Mouse (Mus musculus) kidney, postnatal 25 days (tissue): Measurements from ENCODE around the gene Top3b.
"Not testable (repeated sequence)": the region's sequence is repeated elsewhere in the genome, so short reads cannot be mapped to it uniquely, and the experiment has no call there.

ENCODE experiments used
- DNase-seq, 2 experiments: peaks; one replicate each; pipeline ENCODE4 v3.0.0; 2021; ENCODE audit warnings: mixed read lengths in 2 of 2

The Top3b gene

DNA sequence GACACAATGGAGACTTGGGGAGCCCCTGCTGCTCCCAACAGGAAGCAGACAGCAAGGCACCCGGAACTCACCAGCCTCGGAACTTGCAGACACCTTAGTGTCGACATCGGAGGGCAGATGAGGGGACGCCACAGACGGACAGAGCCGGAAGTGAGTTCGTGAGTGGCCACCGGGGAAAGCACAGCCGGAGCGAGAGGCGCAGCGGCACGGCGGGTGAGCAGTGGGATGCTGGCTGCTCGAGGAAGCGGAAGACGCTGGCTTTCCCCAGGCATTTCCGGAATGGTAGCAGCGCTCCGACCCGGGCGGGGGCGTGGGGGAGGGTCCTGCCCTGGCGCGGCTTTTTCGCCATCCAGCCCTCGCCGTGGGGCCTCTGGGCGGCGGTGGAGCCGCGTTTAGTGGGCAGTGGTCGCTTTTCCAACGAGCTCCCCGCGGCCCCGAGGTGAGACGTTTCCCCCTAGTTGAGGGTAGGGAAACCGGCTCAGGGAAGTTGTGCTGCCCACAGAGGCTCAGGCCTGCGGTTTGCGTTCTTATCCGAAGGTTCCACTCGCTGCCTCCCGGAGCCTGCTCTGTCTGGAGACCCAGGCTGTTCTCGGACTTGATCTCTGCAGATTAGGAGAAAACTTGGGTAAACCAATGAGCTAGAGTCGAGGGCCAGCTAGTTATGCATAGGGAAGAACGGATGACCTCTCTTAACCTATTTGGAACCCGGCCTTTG is at the start of gene Top3b, which contains the start of gene Vpreb1:
Top3b (plus strand) TSS at position 120 of the 715 bp plus-strand sequence.
Vpreb1 (minus strand) TSS at position 227 of the 715 bp plus-strand sequence.
- DNase-seq, result peak; percentile 89 to 95

DNA sequence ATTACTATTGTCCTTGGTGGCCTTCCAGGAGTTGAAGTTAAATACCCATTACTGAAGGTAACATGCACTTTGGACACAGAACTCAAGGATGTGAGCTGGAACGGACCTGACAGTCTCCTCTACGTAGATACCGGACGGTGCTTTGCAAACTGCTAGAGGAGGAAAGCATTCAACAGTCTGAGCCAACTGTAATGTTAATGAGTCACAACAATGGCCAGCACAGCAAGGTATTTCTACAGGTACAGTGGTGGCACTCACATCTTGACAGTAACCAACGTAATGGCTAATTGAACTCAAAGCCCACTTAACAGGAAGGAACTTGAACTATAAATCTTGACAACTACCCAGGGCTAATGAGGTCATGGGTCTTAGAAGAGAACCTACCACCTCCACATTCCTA is 45.1 kb upstream of the Top3b start:
- DNase-seq, result no peak

DNA sequence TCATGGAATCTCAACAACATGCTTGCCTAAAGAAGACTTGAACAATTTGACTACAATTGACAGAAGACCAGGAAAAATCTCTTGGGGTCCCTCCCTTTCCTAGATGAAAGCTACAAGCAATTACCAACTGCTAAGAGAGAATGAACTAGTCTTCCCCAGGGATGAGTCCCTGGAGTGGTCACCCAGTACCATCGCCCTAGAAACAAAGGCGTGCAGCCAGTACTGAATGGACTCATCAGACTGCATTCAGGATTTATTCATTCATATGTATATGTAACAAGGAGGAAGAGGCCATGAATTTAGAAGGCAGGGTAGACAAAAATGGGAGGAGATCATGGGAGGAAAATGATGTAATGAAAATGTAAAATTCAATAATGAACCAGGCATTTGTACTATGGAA is 44.3 kb upstream of the Top3b start:
- no peak for DNase-seq

DNA sequence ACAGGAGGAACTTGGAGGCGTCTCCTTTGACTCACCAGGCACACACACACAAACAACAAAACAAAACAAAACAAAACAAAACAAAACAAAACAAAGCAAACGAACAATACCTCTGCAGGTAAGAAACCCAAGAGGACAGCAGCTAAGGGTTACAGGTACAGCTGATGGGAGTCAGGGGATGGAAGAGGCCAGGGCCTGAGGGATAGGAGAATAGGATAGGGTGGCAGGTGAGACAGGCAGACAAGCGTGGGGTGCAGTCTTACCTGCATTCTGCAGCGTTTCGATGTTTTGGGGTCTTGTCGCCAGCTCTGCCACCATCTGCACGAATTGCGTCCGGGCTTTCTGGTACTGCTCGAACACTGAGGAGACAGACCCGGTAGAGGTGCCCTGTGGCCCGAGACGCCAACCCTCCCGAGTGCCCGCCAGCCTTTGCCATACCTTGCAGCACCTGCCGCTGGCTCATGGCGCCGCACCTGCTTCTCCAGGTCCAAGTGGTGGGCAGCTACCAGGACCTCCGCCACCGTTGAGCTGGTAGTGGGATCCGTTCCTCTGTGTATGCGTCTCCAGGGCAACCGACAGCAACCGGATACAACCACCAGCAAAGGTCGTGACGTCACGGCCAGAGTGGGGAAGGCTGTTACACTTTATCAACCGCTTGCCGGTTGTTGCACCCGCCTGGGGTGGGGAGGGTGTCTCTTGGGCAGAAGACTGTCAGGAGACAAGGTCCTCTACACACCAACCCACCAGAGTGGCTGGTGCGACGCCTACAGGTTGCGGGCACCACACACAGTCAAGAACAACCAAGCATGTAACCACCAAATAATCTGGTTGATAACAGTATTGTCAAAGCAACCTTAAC is 41.5 kb upstream of the Top3b start, which contains the start of gene Spag6l:
Spag6l (minus strand) TSS at position 700 of the 859 bp plus-strand sequence.
- peak; percentile 57 to 72 for DNase-seq

DNA sequence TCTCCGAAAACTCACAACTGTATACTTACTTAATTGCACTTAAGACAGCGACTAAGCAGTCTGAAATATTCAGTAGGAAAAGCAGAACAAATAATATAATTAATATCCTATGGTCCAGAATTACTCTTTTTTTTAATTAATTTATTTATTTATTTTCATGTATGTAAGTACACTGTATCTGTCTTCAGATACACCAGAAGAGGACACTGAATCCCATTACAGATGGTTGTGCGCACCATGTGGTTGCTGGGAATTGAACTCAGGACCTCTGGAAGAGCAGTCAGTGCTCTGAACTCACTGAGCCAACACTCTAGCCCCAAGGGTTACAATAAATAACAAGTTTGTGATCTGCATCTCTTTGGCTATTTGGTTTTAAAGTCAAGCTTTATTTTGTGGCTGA is 40.9 kb upstream of the Top3b start:
- DNase-seq, result no peak

DNA sequence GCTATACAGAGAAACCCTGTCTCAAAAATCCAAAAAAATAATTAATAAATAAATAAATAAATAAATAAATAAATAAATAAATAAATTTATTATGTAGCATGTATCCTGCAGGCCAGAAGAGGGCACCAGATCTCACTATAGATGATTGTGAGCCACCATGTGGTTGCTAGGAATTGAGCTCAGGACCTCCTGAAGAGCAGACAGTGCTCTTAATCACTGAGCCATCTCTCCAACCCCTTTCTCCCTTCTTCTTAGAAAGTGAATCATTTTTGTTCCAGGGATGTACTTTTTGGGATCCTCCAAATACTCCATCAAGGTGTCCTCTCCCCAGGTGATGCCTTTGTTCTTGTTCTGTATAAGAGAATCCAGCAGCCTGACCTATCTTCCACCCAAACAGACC is 21.3 kb upstream of the Top3b start:
- no peak for DNase-seq

DNA sequence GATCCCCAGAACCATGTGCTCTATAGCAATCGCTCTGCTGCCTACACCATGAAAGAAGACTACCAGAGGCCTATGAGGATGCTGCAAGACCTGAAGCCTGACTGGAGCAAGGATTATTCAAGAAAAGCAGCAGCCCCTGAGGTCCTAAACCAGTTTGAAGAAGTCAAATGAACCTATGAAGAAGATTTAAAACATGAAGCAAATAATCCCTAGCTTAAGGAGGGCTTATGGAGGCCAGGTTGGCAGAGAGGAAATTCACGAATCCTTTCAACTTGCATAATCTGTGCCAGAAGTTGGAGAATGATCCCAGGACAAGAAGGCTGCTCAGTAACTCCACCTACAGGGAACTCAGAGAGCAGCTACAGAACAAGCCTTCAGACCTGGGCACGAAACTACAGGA is 18.1 kb upstream of the Top3b start:
- no peak for DNase-seq

DNA sequence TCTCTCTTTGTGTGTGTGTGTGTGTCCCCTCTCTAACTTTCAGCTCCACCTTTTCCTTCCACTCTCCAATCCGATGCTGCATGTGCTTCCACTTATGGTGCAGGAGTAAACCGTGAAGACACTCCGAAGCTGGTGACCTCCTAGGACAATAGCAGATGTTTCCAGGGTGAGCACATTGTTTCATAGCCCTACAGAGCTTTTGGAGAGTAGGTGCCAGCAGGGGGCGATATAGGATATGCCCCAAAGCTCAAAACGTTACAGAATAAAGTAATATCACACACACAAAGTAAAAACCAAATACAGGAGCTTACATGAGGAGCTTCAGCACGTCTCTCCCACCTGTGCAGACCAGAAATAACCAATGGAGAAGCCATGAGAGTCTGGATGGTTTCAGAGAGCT is 15.7 kb upstream of the Top3b start:
- peak; percentile 63 to 85 for DNase-seq

DNA sequence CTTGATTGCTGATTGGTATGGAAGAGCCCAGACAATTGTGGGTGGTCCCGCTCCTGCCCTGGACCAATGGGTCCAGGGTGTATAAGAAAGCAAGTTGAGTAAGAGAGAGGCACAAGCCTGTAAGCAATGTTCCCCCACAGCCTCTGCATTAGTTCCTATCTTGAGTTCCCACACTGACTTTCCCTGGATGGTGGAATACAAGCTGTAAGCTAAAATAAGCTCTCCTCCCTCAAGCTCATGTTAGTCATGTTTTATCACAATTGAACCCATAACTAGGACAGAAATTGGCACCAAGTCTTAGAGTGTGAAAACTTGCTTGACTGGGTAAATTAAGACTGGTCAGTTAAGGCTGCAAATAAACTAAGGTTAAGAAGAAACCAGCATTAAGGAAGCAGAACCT is 15.0 kb upstream of the Top3b start:
- no peak for DNase-seq

DNA sequence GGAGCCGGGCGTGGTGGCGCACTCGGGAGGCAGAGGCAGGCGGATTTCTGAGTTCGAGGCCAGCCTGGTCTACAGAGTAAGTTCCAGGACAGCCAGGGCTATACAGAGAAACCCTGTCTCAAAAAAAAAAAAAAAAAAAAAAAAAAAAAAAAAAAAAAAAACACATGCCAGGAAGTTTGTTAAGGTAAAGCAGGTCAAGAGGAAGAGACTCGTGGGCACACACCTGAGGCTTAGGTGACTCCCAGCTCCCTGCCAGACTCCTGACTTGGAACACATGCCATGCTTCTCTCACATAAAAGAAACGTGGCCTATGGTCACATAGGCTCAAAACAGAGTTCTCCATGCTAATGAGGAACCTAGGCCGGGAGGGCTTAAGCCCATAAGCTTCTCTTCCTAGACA is 14.5 kb upstream of the Top3b start:
- not testable (repeated sequence) for DNase-seq

DNA sequence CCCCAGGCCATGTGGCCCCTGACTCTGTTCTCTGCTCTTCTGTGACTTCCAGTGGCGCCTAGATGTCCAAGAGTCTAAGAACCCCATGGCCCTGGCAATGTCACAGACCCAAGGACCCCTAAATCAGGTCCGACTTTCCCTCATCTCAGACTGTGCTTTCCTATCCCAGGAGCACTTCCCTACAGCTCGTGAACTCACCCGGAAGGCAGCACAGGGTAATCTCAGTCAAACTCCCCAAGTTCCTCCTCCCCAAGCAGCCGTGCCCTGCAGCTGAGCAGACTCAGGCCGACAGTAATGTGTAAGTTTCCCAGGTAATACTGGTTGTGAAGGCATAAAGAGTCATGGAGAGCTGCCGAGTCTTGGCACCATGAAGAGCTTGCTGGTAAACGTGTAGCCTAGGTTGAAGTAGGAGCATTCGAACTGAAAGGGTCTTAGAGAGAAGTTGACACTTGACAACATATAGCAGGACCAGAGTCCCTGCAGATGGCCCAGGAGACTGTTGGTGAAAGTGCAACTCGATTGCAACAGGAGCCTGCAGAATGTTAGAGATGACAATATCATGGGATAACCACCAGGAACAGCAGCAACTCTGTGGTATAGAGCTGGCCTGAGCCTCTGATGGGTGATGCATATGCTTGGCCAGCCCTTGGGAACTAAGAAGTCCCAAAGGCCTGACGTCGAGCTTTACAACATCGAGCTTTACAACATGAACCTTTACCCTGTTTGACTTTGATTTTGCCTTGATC is 13.6 kb upstream of the Top3b start:
- DNase-seq, result no peak

DNA sequence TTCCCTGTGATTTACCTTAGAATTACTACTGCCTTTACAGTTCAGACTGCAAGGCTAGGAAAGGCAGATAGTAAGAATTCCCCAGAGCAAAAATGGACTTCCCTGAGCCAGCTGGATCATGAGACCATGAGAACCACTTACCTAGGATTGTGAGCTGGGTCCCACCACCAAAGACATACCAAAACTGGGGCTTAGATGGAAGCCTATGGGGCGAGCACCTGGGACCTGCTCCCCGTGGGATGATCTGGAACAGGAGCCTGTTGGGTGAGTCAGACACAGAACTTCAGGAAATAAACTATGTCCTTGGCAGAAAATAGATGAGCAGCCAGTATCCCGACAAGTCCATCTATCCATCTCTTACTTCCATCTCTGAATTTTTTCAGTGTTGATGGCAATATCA is 8.2 kb upstream of the Top3b start:
- no peak for DNase-seq

DNA sequence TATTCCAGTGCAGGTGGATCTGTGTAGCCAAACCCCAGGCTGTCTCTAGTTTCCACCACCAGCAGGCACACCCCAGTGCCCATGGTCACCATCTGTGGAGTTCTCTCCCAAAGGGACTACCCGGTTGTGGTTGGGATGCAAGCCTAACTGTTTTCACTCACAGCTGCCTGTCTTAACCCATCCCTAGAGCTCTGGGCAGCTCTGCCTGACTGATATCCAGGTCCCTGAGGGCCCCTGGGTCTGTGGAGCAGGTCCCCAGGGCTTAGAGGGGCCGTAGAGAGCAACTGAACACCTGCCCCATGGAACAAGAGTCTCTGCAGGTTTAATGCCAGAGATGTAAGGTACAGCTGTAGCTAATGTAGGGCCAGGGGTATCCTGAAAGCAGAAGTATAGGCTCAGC is 6.6 kb upstream of the Top3b start, which contains the start of gene Igll1:
Igll1 (minus strand) TSS at position 8 of the 400 bp plus-strand sequence.
- DNase-seq, result no peak

DNA sequence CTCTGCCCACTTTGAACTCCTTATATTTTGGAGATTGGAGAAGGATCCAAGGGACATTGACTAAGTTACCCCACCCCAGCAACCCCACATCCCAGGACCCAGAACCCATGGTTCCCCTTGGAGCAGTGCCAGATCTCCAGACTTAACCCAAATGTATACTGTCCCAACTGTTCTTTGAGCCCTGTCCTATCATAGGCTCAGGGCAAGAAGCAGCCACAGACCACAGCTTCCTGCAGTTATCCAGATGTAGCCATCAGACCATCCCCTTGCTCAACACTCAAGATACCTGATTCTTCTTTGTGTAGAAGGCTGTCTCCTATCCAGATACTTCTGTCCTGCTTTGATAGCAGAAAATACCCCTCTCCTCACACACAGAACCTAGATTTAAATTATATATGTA is 5.3 kb upstream of the Top3b start:
- no peak for DNase-seq

DNA sequence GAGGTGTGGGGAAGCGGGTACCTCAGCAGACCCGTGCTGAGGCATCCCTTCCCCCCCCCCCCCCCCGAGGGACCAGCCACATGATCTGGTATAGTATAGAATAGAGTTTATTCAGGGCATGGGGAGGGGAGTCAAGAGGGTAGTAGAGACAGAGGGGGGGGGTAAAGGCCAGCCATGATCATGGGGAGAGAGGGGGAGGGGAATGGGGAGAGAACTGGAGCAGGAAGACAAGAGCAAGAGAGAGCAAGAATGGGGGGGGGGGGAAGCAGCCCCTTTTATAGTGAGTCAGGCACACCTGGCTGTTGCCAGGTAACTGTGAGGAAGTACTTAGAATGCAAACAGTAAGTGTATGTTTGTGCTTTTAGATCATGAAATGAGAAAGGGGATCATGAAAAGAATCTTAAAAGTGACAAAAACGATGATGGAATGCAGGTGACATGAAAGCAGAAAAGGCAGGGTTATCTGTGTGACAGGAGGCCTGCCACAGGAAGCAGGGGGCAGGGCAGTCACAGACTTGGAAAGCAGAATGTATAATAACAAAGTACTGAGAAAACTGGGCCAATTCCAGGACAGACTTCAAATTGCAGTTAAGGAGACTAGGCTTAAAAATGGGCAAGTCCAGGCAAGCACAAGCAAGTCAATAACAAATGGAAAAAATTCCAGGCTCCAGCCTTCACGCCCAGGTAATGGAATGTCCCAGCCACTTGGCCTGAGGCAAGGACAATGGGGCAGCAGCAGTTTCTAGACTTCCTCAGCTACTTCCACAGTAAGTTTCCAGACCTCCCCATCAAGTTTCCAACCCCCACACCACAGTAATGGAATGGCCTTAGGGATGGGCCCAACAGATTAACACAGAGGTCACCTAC is 4.6 kb upstream of the Top3b start:
- peak; percentile 71 to 90 for DNase-seq

DNA sequence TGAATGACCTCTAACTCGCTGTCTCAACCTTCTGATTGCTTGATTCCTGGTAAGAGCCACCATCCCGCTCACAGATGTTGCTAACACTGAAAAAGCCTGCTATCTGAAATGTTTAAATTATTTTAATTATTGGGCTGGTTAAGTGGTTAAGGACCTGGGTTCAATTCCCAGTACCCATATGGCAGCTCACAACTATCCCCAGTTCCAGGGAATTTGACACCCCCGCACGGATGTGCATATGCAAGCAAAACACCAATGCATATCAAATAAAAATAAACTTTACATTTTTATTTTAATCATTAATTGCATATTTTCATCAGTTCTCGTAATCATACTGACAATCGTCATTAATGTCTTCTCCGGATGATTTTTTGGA is 307 bp upstream of the Top3b start:
- DNase-seq, result no peak

DNA sequence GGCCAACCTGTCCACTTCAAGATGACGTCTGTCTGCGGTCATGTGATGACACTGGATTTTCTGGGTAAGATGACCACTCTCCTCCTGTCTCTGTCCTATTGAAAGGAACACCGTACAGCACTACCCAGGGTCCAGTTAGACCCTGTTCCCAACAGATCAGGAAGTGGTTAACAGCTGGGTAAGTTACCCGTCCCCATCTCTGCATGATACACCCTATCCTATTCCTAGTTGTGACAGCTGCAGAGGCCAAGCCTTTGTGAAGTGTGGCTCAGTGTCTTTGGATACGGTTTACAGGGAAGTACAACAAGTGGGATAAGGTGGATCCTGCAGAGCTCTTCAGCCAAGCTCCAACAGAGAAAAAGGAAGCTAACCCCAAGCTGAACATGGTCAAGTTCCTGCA is 8.5 kb downstream of the Top3b start:
- DNase-seq, result no peak

DNA sequence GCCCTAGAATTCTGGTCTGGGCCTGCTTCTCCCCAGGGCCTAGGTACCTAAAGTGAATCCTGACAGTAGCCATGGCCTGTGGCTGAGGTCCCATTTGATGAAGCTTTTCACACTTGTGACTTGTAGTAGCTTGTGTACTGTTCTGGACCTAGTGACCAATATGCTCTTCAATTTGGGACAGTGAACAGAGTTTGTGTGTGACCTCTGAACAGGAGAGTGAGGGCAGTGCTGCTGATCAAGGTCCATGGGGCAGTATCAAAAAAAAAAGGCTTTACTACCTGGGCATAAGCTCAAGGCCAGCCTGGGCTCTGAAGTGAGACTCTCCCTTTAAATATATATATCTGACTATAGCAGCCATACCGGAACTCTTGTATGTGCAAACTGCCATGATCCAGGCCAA is 17.8 kb downstream of the Top3b start:
- no peak for DNase-seq

DNA sequence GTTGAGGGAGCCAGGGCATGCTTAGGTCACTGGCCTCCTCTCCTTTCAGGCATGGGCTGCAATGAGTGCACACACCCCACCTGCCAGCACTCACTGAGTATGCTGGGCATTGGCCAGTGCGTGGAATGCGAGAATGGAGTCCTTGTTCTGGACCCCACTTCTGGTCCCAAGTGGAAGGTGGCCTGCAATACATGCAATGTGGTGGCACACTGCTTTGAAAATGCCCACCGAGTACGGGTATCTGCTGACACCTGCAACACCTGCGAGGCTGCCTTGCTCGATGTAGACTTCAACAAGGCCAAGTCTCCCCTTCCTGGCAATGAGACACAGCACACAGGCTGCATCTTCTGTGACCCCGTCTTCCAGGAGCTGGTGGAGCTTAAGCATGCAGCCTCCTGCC is 21.8 kb downstream of the Top3b start:
- no peak for DNase-seq

DNA sequence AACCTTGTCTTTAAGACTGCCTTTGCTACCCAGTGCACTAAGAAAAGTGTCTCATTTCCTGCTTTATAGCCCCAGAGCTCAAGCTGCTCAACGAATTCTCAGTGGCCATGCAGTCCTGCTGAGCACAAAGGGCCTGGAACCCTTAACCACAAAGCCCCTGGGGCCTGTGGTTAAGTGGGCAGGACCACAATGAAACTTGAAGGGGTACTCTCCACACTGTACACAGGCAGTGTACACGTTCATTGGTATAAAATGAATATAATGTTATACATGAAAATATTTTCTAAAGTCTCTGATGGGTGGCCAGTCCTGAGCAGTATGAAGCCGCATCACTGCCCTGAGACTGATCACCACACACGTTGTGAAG is 25.5 kb downstream of the Top3b start:
- DNase-seq, result no peak

DNA sequence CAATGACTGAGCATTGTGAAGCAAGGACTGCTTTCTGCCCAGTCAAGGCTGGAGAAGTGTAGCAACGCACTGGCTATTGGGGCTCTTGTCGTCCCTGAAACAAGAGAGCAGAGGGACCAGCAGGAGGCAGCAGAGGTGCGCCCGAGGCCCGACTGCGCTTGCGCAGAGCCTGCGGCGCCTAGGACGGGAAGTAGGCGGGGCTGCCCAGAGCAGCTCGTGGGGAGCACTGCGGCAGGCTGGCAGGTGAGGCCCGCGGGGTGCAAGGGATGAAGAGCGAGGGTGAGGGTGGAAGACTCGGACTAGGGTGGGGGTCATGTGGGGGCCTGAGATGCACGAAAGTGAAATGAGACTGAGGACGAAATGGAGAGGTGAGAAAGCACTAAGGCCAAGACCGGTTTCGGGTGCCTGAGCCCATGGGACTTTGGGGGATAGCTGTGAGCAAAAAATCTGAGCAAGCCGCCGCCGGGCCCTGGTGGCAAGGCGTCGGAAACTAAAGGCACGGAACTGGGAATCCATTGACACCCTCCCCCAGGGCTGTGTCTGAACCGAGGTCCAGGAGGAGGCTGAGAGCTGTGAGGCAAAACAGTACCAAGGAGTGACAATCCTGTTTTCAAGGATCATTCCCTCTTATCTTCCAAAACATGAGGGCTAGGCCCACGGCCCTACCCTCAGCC is 26.0 kb downstream of the Top3b start, which contains the start of gene Ppm1f:
Ppm1f (plus strand) TSS at position 88 of the 674 bp plus-strand sequence.
- peak; percentile 95 for DNase-seq
